Mouse (Mus musculus) stomach, embryonic 16.5 days (tissue): Measurements from ENCODE around the gene Peg12. TPM values are rescaled to one million over a fixed set of nuclear protein-coding genes. Genes with fewer than 3 reads are reported as not detected.

Experiments
- polyA plus RNA-seq: library from polyadenylated mRNA; unstranded; fragments of >200 nt; fragmentation: Nextera tagmentation; extraction: Ambion mirVana; gene quantifications from 2 replicates; pipeline ENCODE4 v1.2.1, GENCODE M21; 2015

Peg12 gene
- polyA plus RNA-seq, 1 experiment from 2014 or later = 19.5 TPM

Other genes starting within 250 kb of the Peg12 start
- gene Ndn, start 117.9 kb downstream of the Peg12 start, polyA plus RNA-seq = 75.8 and 82.1 TPM in 2 replicates
- 1.2 and 1.6 TPM in 2 replicates for gene Magel2, start 87.5 kb downstream of the Peg12 start, polyA plus RNA-seq
- 3.2 and 4.0 TPM in 2 replicates for gene Mkrn3, start 44.4 kb downstream of the Peg12 start, polyA plus RNA-seq